Mouse (Mus musculus) embryo, embryonic 9.5 days (tissue): ENCODE results near the gene Cblc.

Source experiments
- DNase-seq: peaks from one replicate; pipeline ENCODE4 v3.0.0-alpha.2; 2017; ENCODE audit errors: extremely low spot score

The Cblc gene

GRCm38 (mm10) chr7:19783630-19784029 is 13.0 kb downstream of the Cblc start:
- DNase-seq, result no peak

- DNase-seq, result no peak
Observed at GRCm38 (mm10) chr7:19782645-19783044, 14.0 kb downstream of the Cblc start.

GRCm38 (mm10) chr7:19781741-19782140 is 14.9 kb downstream of the Cblc start:
- no peak for DNase-seq

GRCm38 (mm10) chr7:19779903-19780302 is 16.7 kb downstream of the Cblc start:
- no peak for DNase-seq

GRCm38 (mm10) chr7:19778645-19779044 is 18.0 kb downstream of the Cblc start:
- DNase-seq, result no peak

GRCm38 (mm10) chr7:19777049-19777723 is 19.4 kb downstream of the Cblc start:
- no peak for DNase-seq

- no peak for DNase-seq
Observed at GRCm38 (mm10) chr7:19771682-19772081, 24.9 kb downstream of the Cblc start.

GRCm38 (mm10) chr7:19770984-19771391 is 25.6 kb downstream of the Cblc start, which contains the start of gene Bcam:
Gene Bcam, minus strand, starts transcription at chr7:19771016.
- peak; percentile 79 for DNase-seq

GRCm38 (mm10) chr7:19770375-19770754 is 26.2 kb downstream of the Cblc start:
- peak; percentile 89 for DNase-seq

GRCm38 (mm10) chr7:19769434-19770374 is 26.9 kb downstream of the Cblc start:
- DNase-seq, result peak; percentile 26

GRCm38 (mm10) chr7:19769001-19769400 is 27.6 kb downstream of the Cblc start:
- DNase-seq, result peak; percentile 26

GRCm38 (mm10) chr7:19768251-19768650 is 28.4 kb downstream of the Cblc start:
- DNase-seq, result no peak

- DNase-seq, result no peak
Observed at GRCm38 (mm10) chr7:19764581-19764980, 32.0 kb downstream of the Cblc start.

GRCm38 (mm10) chr7:19763829-19764477 is 32.7 kb downstream of the Cblc start:
- DNase-seq, result no peak

GRCm38 (mm10) chr7:19762283-19762682 is 34.3 kb downstream of the Cblc start:
- no peak for DNase-seq

GRCm38 (mm10) chr7:19760021-19760420 is 36.6 kb downstream of the Cblc start:
- DNase-seq, result no peak

GRCm38 (mm10) chr7:19758623-19759022 is 38.0 kb downstream of the Cblc start:
- DNase-seq, result no peak

GRCm38 (mm10) chr7:19755851-19756786 is 40.5 kb downstream of the Cblc start:
- DNase-seq, result no peak

GRCm38 (mm10) chr7:19755008-19755407 is 41.6 kb downstream of the Cblc start:
- no peak for DNase-seq

- DNase-seq, result no peak
Observed at GRCm38 (mm10) chr7:19754065-19754464, 42.5 kb downstream of the Cblc start.

- DNase-seq, result no peak
Observed at GRCm38 (mm10) chr7:19753587-19753986, 43.0 kb downstream of the Cblc start.
